Mouse (Mus musculus): ENCODE data around the gene Prickle3. TPM values are rescaled to one million over a fixed set of nuclear protein-coding genes. Genes with fewer than 3 reads are reported as not detected.

Gene Prickle3
- 10.3 and 13.0 TPM in 2 replicates for polyA plus RNA-seq (2012; rRNA removed)

DNA sequence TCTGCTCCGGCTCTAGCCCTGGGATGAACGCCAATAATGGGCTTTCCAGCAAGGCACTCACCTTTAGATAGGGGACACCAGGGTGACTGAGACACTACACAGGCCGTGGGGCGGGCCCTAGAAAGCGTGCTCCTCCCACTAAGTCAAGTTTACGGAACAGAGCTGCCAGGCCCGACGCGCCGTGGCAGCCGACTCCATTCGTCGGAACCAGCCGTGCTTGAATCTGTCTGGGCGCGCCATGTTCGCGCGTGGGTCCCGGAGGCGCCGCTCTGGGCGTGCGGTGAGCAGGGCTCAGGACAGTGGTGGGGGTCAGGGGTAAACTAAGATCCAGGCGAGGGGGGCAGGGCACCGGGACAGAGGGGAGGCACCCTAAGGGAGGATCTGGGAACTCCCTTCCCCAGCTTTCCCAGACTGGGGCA, at the start of gene Prickle3:
Prickle3 (plus strand) TSS at position 40 of the 419 bp plus-strand sequence.
- H3K27ac ChIP-seq (ENCODE audit: insufficient read depth, low read depth, low read length): peak within 1 kb of the TSS; percentile 28; the same call in 1 of the 2 replicates
- no peaks in the 10 kb centered on the region for H3K27me3 ChIP-seq (ENCODE audit: control insufficient read depth, insufficient read depth, low read length)
- WGBS: 13% methylated on average over 26 of the region's 26 CpGs
- H3K4me1 ChIP-seq (ENCODE audit: control insufficient read depth, insufficient read depth, insufficient read length, low read length): peaks cover 3% of the 10 kb centered on the region; the same call in 1 of the 2 replicates
- no peak for TF ChIP-seq CTCF (IDR thresholded peaks at IDR 0.05; ENCODE audit: extremely low read depth, insufficient read length, insufficient replicate concordance, low read depth, low read length)
- 0 out of 2 replicates have a peak, but pooled peaks have one; percentile 19 for TF ChIP-seq POLR2A (IDR thresholded peaks at IDR 0.05; ENCODE audit: low read depth, low read length)
- peak within 1 kb of the TSS; percentile 79 for H3K4me3 ChIP-seq (ENCODE audit: low read depth, low read length)
- H3K36me3 ChIP-seq (ENCODE audit: control insufficient read depth, insufficient read depth, low read length): peaks cover 4% of the 10 kb centered on the region; the same call in 1 of the 2 replicates

DNA sequence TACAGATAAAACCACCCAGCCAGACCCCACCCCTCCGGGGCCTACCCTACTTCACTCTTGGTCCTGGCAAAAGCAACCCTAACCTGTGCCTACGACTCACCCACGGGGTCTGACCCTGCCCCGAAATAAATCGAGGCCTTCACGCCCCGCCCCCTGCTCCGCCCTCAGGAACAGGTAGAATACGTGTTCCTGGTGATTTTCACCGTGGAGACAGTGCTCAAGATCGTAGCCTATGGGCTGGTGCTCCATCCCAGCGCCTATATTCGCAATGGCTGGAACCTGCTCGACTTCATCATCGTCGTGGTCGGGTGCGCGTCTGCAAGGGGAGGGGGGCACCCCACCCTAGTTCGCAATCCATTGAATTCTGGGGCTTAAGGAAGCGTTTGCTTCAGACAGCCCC, 47.0 kb upstream of the Prickle3 start:
- WGBS: 15% methylated on average over 21 of the region's 21 CpGs
- Histone ChIP-seq H3K27me3 (ENCODE audit: control insufficient read depth, insufficient read depth, low read length) (peaks cover 3% of the 10 kb centered on the region; the same call in 1 of the 2 replicates), H3K4me3 (ENCODE audit: low read depth, low read length) (peak overlapping the region; percentile 26; the same call in 1 of the 2 replicates), H3K27ac (ENCODE audit: insufficient read depth, low read depth, low read length) (no peak overlapping the region), H3K4me1 (ENCODE audit: control insufficient read depth, insufficient read depth, insufficient read length, low read length) (0 out of 2 replicates have a peak, but pooled peaks cover 3% of the 10 kb centered on the region), H3K36me3 (ENCODE audit: control insufficient read depth, insufficient read depth, low read length) (no peaks in the 10 kb centered on the region)
- TF ChIP-seq POLR2A (IDR thresholded peaks at IDR 0.05; ENCODE audit: low read depth, low read length) (no peak), CTCF (IDR thresholded peaks at IDR 0.05; ENCODE audit: extremely low read depth, insufficient read length, insufficient replicate concordance, low read depth, low read length) (no peak)

DNA sequence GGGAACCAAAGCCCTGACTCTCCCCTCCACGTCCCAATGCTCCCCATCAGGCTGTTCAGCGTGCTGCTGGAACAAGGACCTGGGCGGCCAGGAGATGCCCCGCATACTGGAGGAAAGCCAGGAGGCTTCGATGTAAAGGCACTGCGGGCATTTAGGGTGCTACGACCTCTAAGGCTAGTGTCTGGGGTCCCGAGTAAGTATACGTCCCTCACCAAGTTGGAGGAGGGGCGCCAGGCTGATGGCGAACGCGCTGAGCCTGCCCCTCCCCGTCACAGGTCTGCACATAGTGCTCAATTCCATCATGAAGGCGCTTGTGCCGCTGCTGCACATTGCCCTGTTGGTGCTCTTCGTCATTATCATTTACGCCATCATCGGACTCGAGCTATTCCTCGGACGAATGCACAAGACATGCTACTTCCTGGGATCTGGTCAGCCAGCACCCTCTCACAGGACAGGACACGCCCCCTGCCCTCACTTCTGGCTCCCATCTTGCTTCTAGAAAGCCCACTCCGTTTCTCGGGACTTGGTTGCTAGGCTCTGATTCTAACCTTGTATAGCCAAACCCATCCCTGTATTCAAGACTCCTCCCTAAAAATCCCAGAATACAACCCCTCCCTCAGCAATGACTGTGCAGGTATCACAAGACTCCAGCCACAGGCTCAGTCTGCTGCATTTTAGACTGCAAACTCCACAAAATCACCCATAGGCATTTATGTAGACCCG, 46.4 kb upstream of the Prickle3 start:
- WGBS: 18% methylated on average over 26 of the region's 26 CpGs
- Histone ChIP-seq H3K36me3 (ENCODE audit: control insufficient read depth, insufficient read depth, low read length) (no peaks in the 10 kb centered on the region), H3K27ac (ENCODE audit: insufficient read depth, low read depth, low read length) (no peak overlapping the region), H3K4me1 (ENCODE audit: control insufficient read depth, insufficient read depth, insufficient read length, low read length) (0 out of 2 replicates have a peak, but pooled peaks cover 3% of the 10 kb centered on the region), H3K27me3 (ENCODE audit: control insufficient read depth, insufficient read depth, low read length) (peaks cover 3% of the 10 kb centered on the region; the same call in 1 of the 2 replicates), H3K4me3 (ENCODE audit: low read depth, low read length) (peak overlapping the region; percentile 33)
- TF ChIP-seq CTCF (IDR thresholded peaks at IDR 0.05; ENCODE audit: extremely low read depth, insufficient read length, insufficient replicate concordance, low read depth, low read length): no peak
- TF ChIP-seq POLR2A (IDR thresholded peaks at IDR 0.05; ENCODE audit: low read depth, low read length): no peak

DNA sequence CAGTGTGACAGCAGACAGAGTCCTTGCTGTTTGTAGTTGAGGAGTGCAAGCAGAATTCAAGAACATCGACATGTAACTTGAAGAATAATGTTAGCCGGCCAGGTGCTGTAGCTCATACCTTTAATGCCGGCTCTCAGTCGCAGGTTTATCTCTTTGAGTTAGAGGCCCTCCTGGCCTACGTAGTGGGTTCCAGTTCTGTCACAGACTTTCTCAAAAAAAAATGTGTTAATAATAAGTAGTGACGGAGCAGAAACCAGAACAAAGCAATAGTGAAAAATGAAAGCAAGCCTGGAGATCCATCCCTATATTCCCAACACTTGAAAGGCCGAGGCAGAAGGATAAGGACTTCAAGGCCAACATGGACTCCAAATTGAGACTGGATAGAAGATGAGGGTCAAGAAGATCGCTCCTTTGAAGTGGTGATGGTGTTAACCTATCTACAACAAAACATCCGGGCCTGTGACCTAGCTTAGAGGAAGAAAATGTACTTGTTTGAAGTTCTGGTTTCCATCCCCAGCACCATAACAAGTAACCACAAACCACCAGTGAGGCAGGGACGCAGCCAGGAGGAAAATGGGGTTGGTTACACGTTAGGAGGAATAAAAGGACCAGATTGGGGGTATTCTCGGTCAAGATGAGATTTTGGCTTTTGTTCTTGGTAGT, 39.0 kb upstream of the Prickle3 start:
- H3K36me3 ChIP-seq (ENCODE audit: control insufficient read depth, insufficient read depth, low read length): no peaks in the 10 kb centered on the region
- TF ChIP-seq POLR2A (IDR thresholded peaks at IDR 0.05; ENCODE audit: low read depth, low read length) (no peak), CTCF (IDR thresholded peaks at IDR 0.05; ENCODE audit: extremely low read depth, insufficient read length, insufficient replicate concordance, low read depth, low read length) (no peak)
- no peaks in the 10 kb centered on the region for H3K4me1 ChIP-seq (ENCODE audit: control insufficient read depth, insufficient read depth, insufficient read length, low read length)
- no peak overlapping the region for H3K4me3 ChIP-seq (ENCODE audit: low read depth, low read length)
- H3K27ac ChIP-seq (ENCODE audit: insufficient read depth, low read depth, low read length): no peak overlapping the region
- H3K27me3 ChIP-seq (ENCODE audit: control insufficient read depth, insufficient read depth, low read length): no peaks in the 10 kb centered on the region
- WGBS: 77% methylated on average over 12 of the region's 12 CpGs

DNA sequence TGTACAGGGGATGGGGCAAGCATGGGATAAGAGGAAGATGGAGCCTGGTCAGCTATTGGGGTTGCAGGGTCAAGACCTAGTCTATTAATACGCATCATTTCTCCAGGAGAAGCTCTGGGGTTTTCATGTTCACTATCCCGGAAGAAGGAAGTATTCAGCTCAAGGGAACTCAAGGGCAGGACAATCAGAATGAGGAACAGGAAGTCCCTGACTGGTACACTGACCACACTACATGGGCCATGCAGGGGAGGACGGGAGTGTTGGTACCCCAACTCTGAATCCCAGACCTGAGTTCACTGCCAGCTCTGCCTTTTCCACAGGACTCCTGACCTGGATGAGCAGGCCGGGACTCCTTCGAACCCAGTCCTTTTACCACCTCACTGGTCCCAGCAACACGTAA, 24.5 kb upstream of the Prickle3 start:
- Histone ChIP-seq H3K4me3 (ENCODE audit: low read depth, low read length) (no peak overlapping the region), H3K27ac (ENCODE audit: insufficient read depth, low read depth, low read length) (no peak overlapping the region), H3K36me3 (ENCODE audit: control insufficient read depth, insufficient read depth, low read length) (no peaks in the 10 kb centered on the region), H3K27me3 (ENCODE audit: control insufficient read depth, insufficient read depth, low read length) (no peaks in the 10 kb centered on the region), H3K4me1 (ENCODE audit: control insufficient read depth, insufficient read depth, insufficient read length, low read length) (no peaks in the 10 kb centered on the region)
- WGBS: 81% methylated on average over 6 of the region's 6 CpGs
- TF ChIP-seq POLR2A (IDR thresholded peaks at IDR 0.05; ENCODE audit: low read depth, low read length) (no peak), CTCF (IDR thresholded peaks at IDR 0.05; ENCODE audit: extremely low read depth, insufficient read length, insufficient replicate concordance, low read depth, low read length) (no peak)

DNA sequence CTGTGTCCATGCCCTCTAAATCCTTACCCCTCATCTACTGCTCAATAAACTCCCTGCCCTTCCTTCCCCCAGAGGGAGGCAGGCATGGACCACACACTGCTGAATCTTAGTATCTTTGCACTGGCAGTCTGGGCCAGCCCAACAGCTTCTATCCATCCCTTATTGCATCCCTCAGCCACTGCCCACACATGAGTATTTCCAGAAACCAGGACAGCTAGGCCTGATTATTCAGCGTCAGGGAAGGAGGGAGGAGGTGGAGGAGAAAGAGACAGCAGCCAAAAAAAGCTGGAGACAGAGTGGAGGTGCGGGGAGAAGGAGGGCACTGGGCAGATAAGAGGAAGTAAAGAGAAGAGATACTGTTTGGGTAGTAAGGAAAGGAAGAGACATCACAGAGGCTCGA, 22.0 kb upstream of the Prickle3 start:
- WGBS: 74% methylated on average over 3 of the region's 3 CpGs
- TF ChIP-seq POLR2A (IDR thresholded peaks at IDR 0.05; ENCODE audit: low read depth, low read length) (no peak), CTCF (IDR thresholded peaks at IDR 0.05; ENCODE audit: extremely low read depth, insufficient read length, insufficient replicate concordance, low read depth, low read length) (no peak)
- no peak overlapping the region for H3K27ac ChIP-seq (ENCODE audit: insufficient read depth, low read depth, low read length)

More for the DNA sequence above, 22.0 kb upstream of the Prickle3 start:
- H3K27me3 ChIP-seq (ENCODE audit: control insufficient read depth, insufficient read depth, low read length): no peaks in the 10 kb centered on the region; the same call in 1 of the 2 replicates
- H3K4me3 ChIP-seq (ENCODE audit: low read depth, low read length): no peak overlapping the region
- H3K4me1 ChIP-seq (ENCODE audit: control insufficient read depth, insufficient read depth, insufficient read length, low read length): no peaks in the 10 kb centered on the region
- no peaks in the 10 kb centered on the region for H3K36me3 ChIP-seq (ENCODE audit: control insufficient read depth, insufficient read depth, low read length)

All from small intestine, adult 2 months (tissue).